Mouse (Mus musculus) central nervous system, embryonic 11.5 days (tissue): ENCODE results near the gene Csrnp1. TPM values are rescaled to one million over a fixed set of nuclear protein-coding genes. Genes with fewer than 3 reads are reported as not detected.

Experiments used
- polyA plus RNA-seq: library from polyadenylated mRNA; depleted of rRNA; stranded (reverse); fragments of >200 nt; gene quantifications from 2 replicates; pipeline ENCODE4 v1.2.3, GENCODE M21; 2012; rRNA removed

The Csrnp1 gene
- polyA plus RNA-seq = 4.1 and 4.9 TPM in 2 replicates

DNA sequence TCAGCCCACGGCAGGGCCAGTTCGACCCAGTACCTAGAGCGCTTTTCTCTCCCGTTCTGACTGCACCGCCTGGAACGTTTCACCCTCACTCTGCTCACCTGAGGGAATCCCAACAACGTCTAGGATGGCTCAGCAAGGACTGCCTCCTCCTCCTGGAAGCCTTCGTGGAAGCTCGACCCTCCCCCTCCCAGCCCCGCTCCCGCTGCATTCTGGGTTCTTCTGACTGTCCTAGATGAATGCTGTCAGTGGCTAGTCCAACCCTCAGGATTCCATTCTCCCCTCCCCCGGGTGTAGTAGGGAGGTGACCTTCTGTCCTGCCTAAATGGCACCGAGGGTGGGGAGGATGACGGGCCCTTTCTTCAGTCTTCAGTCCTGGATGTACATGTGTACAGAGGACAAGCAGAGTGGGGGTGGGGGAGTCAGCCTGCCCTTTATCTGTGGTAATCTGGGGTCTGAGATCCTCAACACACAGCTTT lies at the start of gene Csrnp1:
TSS of gene Csrnp1 (minus strand) at position 123 of the 476 bp plus-strand sequence.

DNA sequence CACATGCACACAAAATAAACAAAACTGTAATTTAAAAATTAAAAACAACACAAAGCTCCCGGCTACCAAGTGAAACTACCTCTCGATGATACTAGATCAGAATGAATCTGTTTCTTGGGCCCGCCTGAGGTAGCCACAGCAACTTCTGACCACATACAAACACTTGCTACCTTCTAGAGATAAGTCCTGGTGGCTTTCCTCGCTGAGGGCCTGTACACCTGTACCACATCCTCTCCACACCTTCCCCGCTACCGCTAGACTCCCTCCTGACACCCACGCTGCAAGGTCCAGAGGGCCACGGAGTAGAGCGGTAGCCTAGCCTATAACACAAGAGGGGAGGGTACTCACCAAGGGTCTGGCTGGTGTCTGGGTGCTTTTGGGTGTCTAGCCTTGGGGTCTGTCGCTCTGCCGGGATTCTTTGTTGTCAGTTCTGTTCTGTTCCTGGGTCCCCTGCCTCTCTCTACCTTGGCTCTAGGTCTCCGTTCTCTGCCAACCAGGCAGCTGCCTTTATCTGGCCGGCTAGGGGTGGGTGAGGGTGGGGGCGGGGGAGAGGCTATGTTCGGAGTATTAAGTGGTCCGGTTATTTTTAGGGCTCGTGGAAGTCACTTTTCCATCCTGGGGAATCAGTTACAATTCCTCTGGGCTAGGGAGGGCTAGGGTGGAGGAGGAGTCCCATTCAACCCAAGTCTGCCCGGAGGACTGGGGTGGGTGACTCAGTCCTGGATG lies 38.8 kb upstream of the Csrnp1 start, which contains the start of gene Xirp1:
TSS of gene Xirp1 (minus strand) at position 513 of the 726 bp plus-strand sequence.

DNA sequence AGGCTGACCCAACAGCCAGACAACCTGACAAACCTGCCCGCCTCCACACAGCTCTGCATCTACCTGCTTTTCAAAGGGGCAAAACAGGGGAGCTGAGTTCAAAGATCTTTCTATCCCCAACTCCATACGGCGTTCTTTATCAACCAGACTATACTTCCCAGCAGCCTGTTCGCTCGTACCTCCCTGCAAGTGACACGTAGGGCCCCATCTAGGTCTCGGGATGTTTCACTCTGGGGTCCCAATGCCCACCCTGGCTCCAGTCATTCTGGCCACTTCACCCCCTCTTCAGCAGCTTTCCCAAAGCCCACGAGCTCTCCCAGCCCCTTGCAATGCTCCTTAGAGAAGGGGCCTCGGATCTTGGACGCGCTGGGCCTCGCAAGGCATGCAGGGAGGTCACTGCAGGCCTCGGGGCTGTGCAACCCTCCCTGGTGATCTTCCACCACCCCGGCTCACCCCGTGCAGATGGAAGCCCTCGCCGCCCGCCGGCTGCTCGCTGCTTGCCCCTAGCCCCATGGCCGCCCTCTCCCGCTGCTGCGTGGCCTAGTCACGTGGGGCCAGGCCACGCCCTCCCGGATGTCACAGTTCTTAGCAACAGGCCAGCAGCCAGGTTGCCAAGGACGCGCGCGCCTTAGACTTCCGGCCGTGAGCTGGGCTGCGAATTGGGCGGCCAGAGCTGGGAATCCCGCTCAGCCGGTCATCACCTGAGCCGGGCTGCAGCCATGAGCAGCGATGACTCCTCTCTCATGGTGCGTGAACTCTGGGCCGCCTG lies 47.3 kb downstream of the Csrnp1 start, which contains the start of the genes Gorasp1 and Ttc21a:
TSS of gene Gorasp1 (minus strand) at position 561 of the 769 bp plus-strand sequence.
TSS of gene Ttc21a (plus strand) at position 602 of the 769 bp plus-strand sequence.

Other genes with a start within 250 kb of the Csrnp1 start
- gene Scn11a, start 159.2 kb downstream of the Csrnp1 start, polyA plus RNA-seq = 0.31 and 0.40 TPM in 2 replicates
- gene Wdr48, start 89.8 kb downstream of the Csrnp1 start, polyA plus RNA-seq = 66.8 and 74.7 TPM in 2 replicates
- gene Gorasp1, start 47.1 kb downstream of the Csrnp1 start, polyA plus RNA-seq = 13.2 and 16.4 TPM in 2 replicates
- 0.42 and 0.47 TPM in 2 replicates for gene Ttc21a, start 47.1 kb downstream of the Csrnp1 start, polyA plus RNA-seq
- 0.37 and 0.86 TPM in 2 replicates for gene Xirp1, start 38.9 kb upstream of the Csrnp1 start, polyA plus RNA-seq
- 2.8 and 4.7 TPM in 2 replicates for gene Cx3cr1, start 85.2 kb upstream of the Csrnp1 start, polyA plus RNA-seq
- not detected in 2 replicates for gene Ccr8, start 107.5 kb upstream of the Csrnp1 start, polyA plus RNA-seq
- 34.7 and 35.3 TPM in 2 replicates for gene Slc25a38, start 125.7 kb upstream of the Csrnp1 start, polyA plus RNA-seq
- gene Rpsa, start 143.0 kb upstream of the Csrnp1 start, polyA plus RNA-seq = 2,315 and 2,737 TPM in 2 replicates
- 0.24 and 0.30 TPM in 2 replicates for gene Mobp, start 165.0 kb upstream of the Csrnp1 start, polyA plus RNA-seq